Mouse (Mus musculus) ES-Bruce4 (cell line): Measurements from ENCODE around the gene Ypel3. TPM values are rescaled to one million over a fixed set of nuclear protein-coding genes. Genes with fewer than 3 reads are reported as not detected.

ENCODE experiments used
- H3K27ac ChIP-seq: 2 replicates; pipeline ENCODE4 v1.5.1; 2012; ENCODE audit warnings: low read length, inconsistent platforms; ENCODE audit not compliant: insufficient read depth
- H3K27me3 ChIP-seq: 2 replicates; pipeline ENCODE4 v1.6.1; 2012; ENCODE audit warnings: mild to moderate bottlenecking, low read length, inconsistent platforms; ENCODE audit not compliant: control insufficient read depth, poor library complexity, insufficient read depth, severe bottlenecking
- H3K36me3 ChIP-seq: 2 replicates; pipeline ENCODE4 v1.6.1; 2012; ENCODE audit warnings: inconsistent platforms, mild to moderate bottlenecking, low read length, moderate library complexity; ENCODE audit not compliant: control insufficient read depth, poor library complexity, insufficient read depth, severe bottlenecking
- H3K4me1 ChIP-seq: one replicate; pipeline ENCODE4 v1.8.1; 2011; ENCODE audit warnings: low read length; ENCODE audit not compliant: control insufficient read depth, insufficient read depth
- H3K4me3 ChIP-seq: 2 replicates; pipeline ENCODE4 v1.5.1; 2011; ENCODE audit warnings: low read depth, mild to moderate bottlenecking, low read length
- H3K9ac ChIP-seq: 2 replicates; pipeline ENCODE4 v1.6.1; 2012; ENCODE audit warnings: low read depth, mild to moderate bottlenecking, inconsistent platforms; ENCODE audit not compliant: poor library complexity, severe bottlenecking
- H3K9me3 ChIP-seq: replicated peaks from 2 replicates; pipeline ENCODE4 v1.6.1; 2012; ENCODE audit warnings: mild to moderate bottlenecking, low read length, inconsistent platforms; ENCODE audit not compliant: control insufficient read depth, poor library complexity, insufficient read depth, severe bottlenecking
- CTCF ChIP-seq: IDR thresholded peaks from one replicate; pipeline ENCODE4 v1.8.1; 2011; ENCODE audit warnings: low read depth, low read length
- EP300 ChIP-seq: IDR thresholded peaks from 2 replicates; pipeline ENCODE4 v1.6.1; 2011; ENCODE audit warnings: low read depth, low read length; ENCODE audit not compliant: insufficient read depth
- POLR2A ChIP-seq: IDR thresholded peaks from one replicate; pipeline ENCODE4 v1.8.1; 2011; ENCODE audit warnings: low read length; ENCODE audit not compliant: insufficient read depth
- polyA plus RNA-seq: library from polyadenylated mRNA; stranded (reverse); fragments of >200 nt; gene quantifications from 2 replicates; pipeline ENCODE4 v1.2.4, GENCODE M21; 2011; ENCODE audit warnings: low read depth; ENCODE audit not compliant: missing spikeins, insufficient read depth, insufficient read length

The Ypel3 gene
- polyA plus RNA-seq, 1 experiment = 56.8 TPM

DNA sequence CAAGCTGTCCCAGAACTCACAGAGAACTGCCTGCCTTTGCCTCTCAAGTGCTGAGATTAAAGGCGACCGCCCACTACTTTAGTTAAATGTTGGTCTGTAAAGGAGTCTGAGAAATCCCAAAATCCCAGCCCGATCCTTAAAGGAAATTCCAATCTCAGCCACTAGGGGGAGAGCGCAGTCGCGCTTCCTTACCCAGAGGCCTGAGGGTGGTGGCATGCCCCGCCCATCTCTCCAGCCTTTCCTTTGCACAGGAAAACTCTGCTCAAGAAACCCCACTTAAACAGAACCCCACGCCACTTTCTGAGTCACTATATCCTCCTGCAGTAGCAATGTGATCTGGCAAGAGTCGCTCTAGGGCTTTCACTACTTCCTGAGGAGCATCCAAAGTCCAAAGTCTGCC is 21.9 kb upstream of the Ypel3 start:
- no peak overlapping the region for H3K27ac ChIP-seq
- TF ChIP-seq POLR2A (no peak), CTCF (peak; percentile 71)
- no peak overlapping the region for H3K4me3 ChIP-seq
- H3K4me1 ChIP-seq = peaks cover 2% of the 10 kb centered on the region
- H3K36me3 ChIP-seq = no peaks in the 10 kb centered on the region
- H3K9ac ChIP-seq = peak overlapping the region; percentile 26; the same call in 1 of the 2 replicates
- H3K27me3 ChIP-seq = no peaks in the 10 kb centered on the region
- no peaks in the 10 kb centered on the region for H3K9me3 ChIP-seq

DNA sequence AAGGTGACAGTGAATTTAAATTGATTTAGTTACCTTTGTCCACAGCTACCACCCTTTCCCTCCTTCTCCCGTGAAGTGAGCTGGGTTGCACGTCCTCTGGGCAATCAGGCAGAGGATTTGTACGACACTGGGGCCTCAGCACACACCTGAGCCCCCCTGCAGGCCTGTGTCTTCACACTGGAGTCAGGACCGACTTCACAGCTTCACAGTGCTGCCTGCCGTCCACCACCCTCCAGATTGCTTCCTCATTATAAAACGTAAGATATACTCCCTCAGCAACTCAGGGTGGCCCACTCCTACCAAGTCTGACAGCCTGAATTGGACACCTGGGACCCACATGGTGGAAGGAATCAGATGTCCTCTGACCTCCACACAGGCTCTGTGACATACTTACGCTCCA is 18.2 kb upstream of the Ypel3 start:
- Histone ChIP-seq H3K9me3 (no peaks in the 10 kb centered on the region), H3K27me3 (no peaks in the 10 kb centered on the region), H3K36me3 (0 out of 2 replicates have a peak, but pooled peaks cover 4% of the 10 kb centered on the region), H3K27ac (no peak overlapping the region), H3K4me3 (no peak overlapping the region), H3K4me1 (peaks cover 4% of the 10 kb centered on the region), H3K9ac (no peak overlapping the region)
- TF ChIP-seq CTCF (no peak), EP300 (no peak), POLR2A (no peak)

DNA sequence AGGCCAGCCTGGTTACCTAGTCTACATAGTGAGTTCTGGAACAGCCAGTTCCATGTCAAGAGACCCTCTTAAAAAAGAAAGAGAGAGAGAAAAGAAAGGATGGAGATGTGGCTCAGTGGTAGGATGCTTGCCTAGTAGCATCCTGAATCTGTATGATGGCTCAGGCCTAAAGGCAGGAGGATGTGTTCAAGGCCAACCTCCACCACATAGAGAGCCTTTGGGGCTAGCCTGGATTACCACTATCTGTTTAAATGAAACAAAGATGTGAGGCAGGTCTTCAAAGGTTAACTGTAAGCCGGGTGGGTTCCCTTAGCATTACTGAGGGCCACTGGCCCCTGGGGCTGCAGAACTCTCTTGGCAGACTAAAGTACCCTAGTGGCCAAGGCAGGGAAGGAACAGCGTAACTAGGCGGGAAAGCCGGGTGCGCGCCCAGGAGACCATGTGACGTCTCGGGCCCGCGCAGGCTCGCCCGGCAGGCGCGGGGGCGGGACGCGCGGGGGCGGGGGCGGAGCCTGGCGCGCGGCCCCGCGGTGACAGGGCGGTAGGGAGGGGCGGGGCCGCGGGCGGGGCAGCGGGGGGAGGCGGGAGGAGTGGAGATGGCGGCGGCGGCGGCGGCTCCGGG is 17.6 kb upstream of the Ypel3 start, which contains the start of gene Mapk3:
Mapk3 (plus strand) TSS at position 552 of the 622 bp plus-strand sequence.
- Histone ChIP-seq H3K9ac (peak within 1 kb of the TSS; percentile 65), H3K9me3 (no peaks in the 10 kb centered on the region), H3K4me1 (peaks cover 4% of the 10 kb centered on the region), H3K4me3 (peak within 1 kb of the TSS; percentile 82), H3K36me3 (peaks cover 7% of the 10 kb centered on the region; the same call in 1 of the 2 replicates), H3K27me3 (no peaks in the 10 kb centered on the region), H3K27ac (no peak within 1 kb of the TSS; the same call in 1 of the 2 replicates)
- 0 out of 2 replicates have a peak, but pooled peaks have one; percentile 26 for TF ChIP-seq EP300
- TF ChIP-seq POLR2A = peak; percentile 40
- peak; percentile 30 for TF ChIP-seq CTCF

DNA sequence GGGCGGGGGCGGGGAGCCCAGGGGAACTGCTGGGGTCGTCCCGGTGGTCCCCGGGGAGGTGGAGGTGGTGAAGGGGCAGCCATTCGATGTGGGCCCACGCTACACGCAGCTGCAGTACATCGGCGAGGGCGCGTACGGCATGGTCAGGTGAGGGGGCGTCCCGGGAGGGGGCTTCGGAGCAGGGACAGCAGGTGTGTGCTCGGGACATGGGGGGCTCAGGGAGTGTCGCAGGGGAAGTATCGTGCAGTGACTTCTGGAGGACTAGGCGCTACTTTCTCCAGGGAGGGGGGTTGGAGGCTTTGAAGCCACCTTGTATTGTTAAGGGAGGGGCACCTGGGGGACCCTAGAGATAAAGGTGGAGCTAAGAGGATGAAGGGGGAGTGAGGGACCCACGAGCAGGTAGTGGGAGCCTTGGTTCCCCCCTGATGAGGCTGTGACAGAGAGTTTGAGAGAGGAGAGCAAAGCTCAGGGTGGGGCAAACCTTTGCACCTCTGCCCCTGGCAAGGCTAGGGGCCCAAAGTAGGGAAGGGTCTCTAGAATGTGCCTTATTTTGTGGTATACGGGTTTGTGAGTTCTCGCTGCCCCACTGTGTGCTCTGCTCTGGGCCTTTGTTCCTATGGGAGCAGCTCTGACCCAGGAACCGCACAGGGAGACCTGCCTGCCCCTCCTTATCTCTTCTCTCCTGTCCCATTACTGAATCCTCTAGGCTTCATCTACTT is 16.9 kb upstream of the Ypel3 start:
- H3K27ac ChIP-seq = no peak overlapping the region; the same call in 1 of the 2 replicates
- peak overlapping the region; percentile 82 for H3K4me3 ChIP-seq
- peaks cover 4% of the 10 kb centered on the region for H3K4me1 ChIP-seq
- no peaks in the 10 kb centered on the region for H3K27me3 ChIP-seq
- TF ChIP-seq EP300 (no peak), CTCF (no peak), POLR2A (no peak)
- no peaks in the 10 kb centered on the region for H3K9me3 ChIP-seq
- peak overlapping the region; percentile 65 for H3K9ac ChIP-seq
- peaks cover 13% of the 10 kb centered on the region for H3K36me3 ChIP-seq

DNA sequence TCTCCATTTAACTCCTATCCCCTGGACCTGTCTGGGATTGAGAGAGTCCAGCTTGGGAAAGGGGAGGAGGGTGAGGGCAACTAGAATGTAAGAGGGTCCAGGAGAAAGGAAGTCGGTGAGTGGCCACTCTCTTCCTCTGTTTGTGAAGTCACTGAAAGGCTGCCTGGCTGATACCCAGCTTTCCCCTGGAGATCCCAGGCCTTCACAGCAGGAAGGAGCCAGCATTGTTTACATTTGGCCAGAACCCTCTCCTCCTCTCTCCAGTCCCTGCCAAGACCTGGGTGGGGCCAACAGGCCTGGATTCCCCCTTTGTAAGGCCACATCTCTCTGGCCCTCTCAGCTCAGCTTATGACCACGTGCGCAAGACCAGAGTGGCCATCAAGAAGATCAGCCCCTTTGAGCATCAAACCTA is 16.4 kb upstream of the Ypel3 start:
- Histone ChIP-seq H3K27me3 (no peaks in the 10 kb centered on the region), H3K27ac (no peak overlapping the region; the same call in 1 of the 2 replicates), H3K36me3 (peaks cover 17% of the 10 kb centered on the region), H3K4me3 (peak overlapping the region; percentile 82), H3K9ac (peak overlapping the region; percentile 65), H3K9me3 (no peaks in the 10 kb centered on the region), H3K4me1 (peaks cover 4% of the 10 kb centered on the region)
- TF ChIP-seq EP300 (0 out of 2 replicates have a peak, but pooled peaks have one; percentile 30), CTCF (no peak), POLR2A (no peak)

DNA sequence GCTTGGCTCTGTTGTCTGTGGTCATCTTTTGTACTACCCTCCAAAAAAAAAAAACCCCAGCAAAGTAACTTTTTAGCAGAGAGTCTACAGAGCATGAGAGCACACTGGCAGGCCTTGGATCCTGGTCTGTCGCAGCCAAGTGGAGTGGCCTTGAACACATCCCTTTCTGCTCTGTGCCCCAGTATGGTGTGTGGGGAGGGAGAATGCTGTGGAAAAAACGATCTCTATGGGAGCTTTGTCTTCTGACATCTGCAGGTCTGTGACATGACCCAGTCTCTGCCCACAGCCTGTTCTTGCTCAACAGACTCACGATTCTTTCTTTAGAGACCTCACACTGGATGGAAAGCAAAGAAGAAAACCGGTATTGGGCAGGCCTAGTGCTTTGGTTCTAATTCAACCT is 15.8 kb upstream of the Ypel3 start:
- Histone ChIP-seq H3K4me1 (peaks cover 4% of the 10 kb centered on the region), H3K9me3 (no peaks in the 10 kb centered on the region), H3K4me3 (no peak overlapping the region), H3K9ac (no peak overlapping the region; the same call in 1 of the 2 replicates), H3K27me3 (no peaks in the 10 kb centered on the region), H3K27ac (0 out of 2 replicates have a peak overlapping the region, but pooled peaks have one; percentile 3), H3K36me3 (peaks cover 17% of the 10 kb centered on the region)
- no peak for TF ChIP-seq CTCF
- TF ChIP-seq POLR2A = no peak
